Mouse (Mus musculus): ENCODE measurements around the gene Tpk1. TPM values are rescaled to one million over a fixed set of nuclear protein-coding genes. Genes with fewer than 3 reads are reported as not detected.

Tpk1 gene
- 6.8 and 7.5 TPM in 2 replicates for polyA plus RNA-seq (2015; fragmentation: Nextera tagmentation; extraction: Ambion mirVana)

DNA sequence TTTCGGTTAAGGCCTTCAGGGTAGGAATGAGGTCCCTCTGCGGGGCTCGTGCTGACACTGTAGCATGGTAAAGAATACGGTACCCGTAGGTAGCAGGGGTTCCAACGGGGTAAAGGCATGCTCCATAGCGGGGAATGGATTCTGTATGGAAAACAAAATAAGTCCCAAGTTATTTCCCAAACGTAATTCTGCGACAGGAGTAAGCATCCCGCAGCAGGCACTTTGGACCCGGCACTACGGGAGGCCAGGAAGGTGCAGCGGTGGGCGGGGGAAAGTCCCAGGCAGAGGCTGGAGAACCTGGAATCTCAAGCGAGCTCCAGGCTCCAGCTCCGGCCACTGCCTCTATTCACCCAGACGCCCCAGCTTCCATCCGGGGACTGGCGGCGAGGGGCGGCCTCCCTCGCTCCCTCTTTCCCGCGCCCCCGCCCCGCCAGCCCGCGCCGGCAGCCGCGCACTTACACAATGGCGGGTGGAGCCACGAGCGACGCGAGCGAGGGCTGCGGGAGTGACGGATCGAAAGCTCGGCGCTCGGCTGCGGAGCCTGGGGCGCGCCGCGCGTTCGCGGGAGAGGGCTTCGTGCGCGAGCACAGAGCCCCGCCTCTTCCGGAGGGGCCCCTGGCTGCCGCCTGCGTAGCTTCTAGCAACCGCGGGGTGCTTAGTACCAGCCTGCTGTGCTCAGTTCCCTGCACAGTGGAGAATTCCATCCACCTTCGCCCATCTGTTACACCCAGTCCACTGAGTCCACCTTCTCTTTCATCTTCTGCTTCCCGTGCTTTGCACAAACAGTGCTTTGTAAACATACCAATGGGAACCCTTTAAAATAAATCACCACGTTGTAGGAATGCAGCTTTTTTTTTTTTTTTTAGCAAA, at the start of gene Tpk1:
Tpk1 (minus strand) TSS at position 602 of the 870 bp plus-strand sequence.

DNA sequence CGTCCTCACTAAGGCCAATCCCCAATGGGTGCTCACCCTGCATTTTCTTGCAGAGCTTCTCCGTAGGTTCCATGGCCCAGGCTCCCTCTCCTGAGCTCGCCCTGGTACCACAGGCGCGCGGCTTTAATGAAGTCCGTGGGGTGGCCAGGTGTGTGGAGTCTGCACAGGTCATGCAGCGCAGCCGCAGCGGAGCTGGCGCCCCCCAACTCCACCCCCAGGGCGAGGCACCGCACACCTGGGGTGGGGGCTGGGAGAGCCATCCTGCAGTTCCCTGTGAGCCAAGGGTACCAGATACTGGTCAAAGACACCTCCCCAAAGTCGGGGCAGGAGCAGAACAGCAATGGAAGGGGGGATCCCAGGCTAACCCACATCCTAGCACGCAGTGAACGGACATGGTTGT, 356.6 kb downstream of the Tpk1 start, which contains the start of gene Nobox:
Nobox (minus strand) TSS at position 101 of the 400 bp plus-strand sequence.

Data from spleen, postnatal 0 days (tissue).